Mouse (Mus musculus) limb, embryonic 12.5 days (tissue): ENCODE data around the gene Tmcc3. TPM values are rescaled to one million over a fixed set of nuclear protein-coding genes. Genes with fewer than 3 reads are reported as not detected.

ENCODE experiments used
- ATAC-seq: fragments of 200-750 bp; cut with Nextera tagmentation; 2 replicates; pipeline ENCODE4 v1.8.0; 2017; ENCODE audit warnings: low read depth, moderate TSS enrichment; ENCODE audit not compliant: insufficient number of reproducible peaks, insufficient read depth, low FRiP score, low TSS enrichment
- H3K27ac ChIP-seq: fragments of 300-500 bp; sonication (generic); 2 replicates; pipeline ENCODE4 v1.5.1; 2016; ENCODE audit warnings: mild to moderate bottlenecking, moderate library complexity
- H3K27me3 ChIP-seq: fragments of 300-500 bp; sonication (generic); 2 replicates; pipeline ENCODE4 v1.6.1; 2016; ENCODE audit warnings: mild to moderate bottlenecking, moderate library complexity
- H3K36me3 ChIP-seq: fragments of 300-500 bp; sonication (generic); 2 replicates; pipeline ENCODE4 v1.6.1; 2016; ENCODE audit warnings: mild to moderate bottlenecking, moderate library complexity
- H3K4me1 ChIP-seq: fragments of 300-500 bp; sonication (generic); replicated peaks from 2 replicates; pipeline ENCODE4 v1.6.1; 2016
- H3K4me2 ChIP-seq: fragments of 300-500 bp; sonication (generic); 2 replicates; pipeline ENCODE4 v1.6.1; 2016; ENCODE audit warnings: mild to moderate bottlenecking, moderate library complexity
- H3K4me3 ChIP-seq: fragments of 300-500 bp; sonication (generic); replicated peaks from 2 replicates; pipeline ENCODE4 v1.5.1; 2016; ENCODE audit warnings: mild to moderate bottlenecking
- H3K9ac ChIP-seq: fragments of 300-500 bp; sonication (generic); replicated peaks from 2 replicates; pipeline ENCODE4 v1.6.1; 2016; ENCODE audit warnings: mild to moderate bottlenecking, moderate library complexity
- H3K9me3 ChIP-seq: fragments of 300-500 bp; sonication (generic); 2 replicates; pipeline ENCODE4 v1.6.1; 2016; ENCODE audit warnings: mild to moderate bottlenecking, moderate library complexity
- WGBS: fragments of 180-500 bp; shearing (Covaris S2); methylation state at CpG from one replicate; pipeline ENCODE4 v1.1.7; 2016; 5-methylcytosine and 5-hydroxymethylcytosine counted together
- polyA plus RNA-seq: library from polyadenylated mRNA; unstranded; fragments of >200 nt; fragmentation: Nextera tagmentation; extraction: Ambion mirVana; gene quantifications from 2 replicates; pipeline ENCODE4 v1.2.1, GENCODE M21; 2016

The Tmcc3 gene
- polyA plus RNA-seq, 1 experiment from 2014 or later = 9.5 TPM

- 79% methylated on average over 13 of the region's 13 CpGs for WGBS
- H3K4me1 ChIP-seq = no peaks in the 10 kb centered on the region
- no peak overlapping the region for H3K4me3 ChIP-seq
- H3K9ac ChIP-seq = no peak overlapping the region
- ATAC-seq = no peak
- H3K27ac ChIP-seq = no peak overlapping the region
- H3K27me3 ChIP-seq = no peaks in the 10 kb centered on the region
- no peak overlapping the region for H3K4me2 ChIP-seq
- peaks cover 3% of the 10 kb centered on the region; the same call in 1 of the 2 replicates for H3K9me3 ChIP-seq
- no peaks in the 10 kb centered on the region for H3K36me3 ChIP-seq
These were observed 66.6 kb downstream of the Tmcc3 start for GRCm38 (mm10) chr10:94378383-94378782.

DNA sequence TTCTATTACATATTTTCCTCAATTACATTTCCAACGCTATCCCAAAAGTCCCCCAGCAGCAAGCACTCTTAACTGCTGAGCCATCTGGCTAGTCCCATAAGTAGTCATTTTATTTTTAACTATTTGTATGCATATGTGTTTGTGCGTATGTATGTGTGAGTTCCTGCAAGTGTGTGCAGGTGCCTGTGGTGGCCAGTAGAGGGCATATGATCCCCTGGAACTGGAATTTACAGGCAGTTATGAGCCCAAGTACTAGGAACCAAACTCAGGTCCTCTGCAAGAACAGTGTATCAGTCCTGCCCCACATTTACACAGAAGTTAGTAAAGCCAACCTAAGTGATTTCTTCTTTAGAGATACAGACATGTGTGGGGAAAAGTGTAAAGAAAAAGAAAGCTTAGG, 68.3 kb downstream of the Tmcc3 start:
- no peaks in the 10 kb centered on the region for H3K36me3 ChIP-seq
- no peak overlapping the region for H3K9ac ChIP-seq
- H3K27ac ChIP-seq = no peak overlapping the region
- ATAC-seq = no peak
- no peaks in the 10 kb centered on the region for H3K27me3 ChIP-seq
- peaks cover 4% of the 10 kb centered on the region for H3K9me3 ChIP-seq
- H3K4me2 ChIP-seq = no peak overlapping the region
- 88% methylated on average over 2 of the region's 2 CpGs for WGBS
- no peaks in the 10 kb centered on the region for H3K4me1 ChIP-seq
- H3K4me3 ChIP-seq = no peak overlapping the region

GRCm38 (mm10) chr10:94380662-94381392, 69.1 kb downstream of the Tmcc3 start:
- no peak overlapping the region for H3K4me2 ChIP-seq
- WGBS = 73% methylated on average over 9 of the region's 9 CpGs
- H3K36me3 ChIP-seq = no peaks in the 10 kb centered on the region
- H3K9ac ChIP-seq = no peak overlapping the region
- no peaks in the 10 kb centered on the region for H3K4me1 ChIP-seq
- H3K27ac ChIP-seq = no peak overlapping the region
- H3K27me3 ChIP-seq = no peaks in the 10 kb centered on the region
- H3K9me3 ChIP-seq = peaks cover 12% of the 10 kb centered on the region
- ATAC-seq = no peak
- H3K4me3 ChIP-seq = no peak overlapping the region

GRCm38 (mm10) chr10:94381393-94381740, 69.6 kb downstream of the Tmcc3 start:
- peaks cover 16% of the 10 kb centered on the region for H3K9me3 ChIP-seq
- H3K9ac ChIP-seq = no peak overlapping the region
- no peak for ATAC-seq
- no peaks in the 10 kb centered on the region for H3K36me3 ChIP-seq
- H3K4me1 ChIP-seq = no peaks in the 10 kb centered on the region
- whole genome bisulfite sequencing = 86% methylated on average over 4 of the region's 4 CpGs
- H3K27ac ChIP-seq = no peak overlapping the region
- no peak overlapping the region for H3K4me2 ChIP-seq
- H3K4me3 ChIP-seq = no peak overlapping the region
- H3K27me3 ChIP-seq = no peaks in the 10 kb centered on the region

GRCm38 (mm10) chr10:94382618-94383017, 70.9 kb downstream of the Tmcc3 start:
- Histone ChIP-seq H3K36me3 (no peaks in the 10 kb centered on the region), H3K4me2 (no peak overlapping the region), H3K4me3 (no peak overlapping the region), H3K4me1 (no peaks in the 10 kb centered on the region), H3K9me3 (peaks cover 19% of the 10 kb centered on the region), H3K9ac (no peak overlapping the region), H3K27me3 (no peaks in the 10 kb centered on the region), H3K27ac (no peak overlapping the region)
- ATAC-seq = no peak
- 89% methylated on average over 14 of the region's 14 CpGs for WGBS

DNA sequence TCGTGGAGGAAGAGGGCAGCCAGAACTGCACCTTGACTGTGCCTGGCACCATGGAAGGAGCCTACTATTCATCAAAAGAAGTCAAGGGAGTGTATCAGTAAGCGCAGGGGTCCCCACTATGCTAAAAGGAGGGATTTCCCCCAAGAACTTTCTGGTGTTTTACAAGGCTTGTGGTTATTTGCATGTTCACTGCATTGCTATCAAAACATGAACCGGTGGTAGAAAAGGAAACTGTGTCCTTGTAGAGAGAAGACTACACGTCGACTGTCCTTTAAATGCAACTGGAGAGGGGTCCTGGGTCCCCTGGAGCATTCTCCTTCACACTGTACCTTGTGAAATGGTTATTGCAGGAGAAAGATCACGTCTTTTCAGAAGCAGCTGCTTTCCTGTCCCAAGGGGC, 71.8 kb downstream of the Tmcc3 start:
- Histone ChIP-seq H3K27me3 (no peaks in the 10 kb centered on the region), H3K4me2 (no peak overlapping the region), H3K27ac (no peak overlapping the region), H3K36me3 (no peaks in the 10 kb centered on the region), H3K9ac (no peak overlapping the region), H3K4me3 (no peak overlapping the region), H3K4me1 (no peaks in the 10 kb centered on the region), H3K9me3 (peaks cover 19% of the 10 kb centered on the region)
- no peak for ATAC-seq
- 85% methylated on average over 6 of the region's 6 CpGs for WGBS

- no peak overlapping the region for H3K27ac ChIP-seq
- H3K4me1 ChIP-seq = no peaks in the 10 kb centered on the region
- no peaks in the 10 kb centered on the region for H3K36me3 ChIP-seq
- no peak overlapping the region for H3K9ac ChIP-seq
- H3K4me2 ChIP-seq = no peak overlapping the region
- H3K27me3 ChIP-seq = 0 out of 2 replicates have a peak, but pooled peaks cover 3% of the 10 kb centered on the region
- H3K9me3 ChIP-seq = peaks cover 16% of the 10 kb centered on the region
- no peak for ATAC-seq
- 88% methylated on average over 6 of the region's 6 CpGs for WGBS
- no peak overlapping the region for H3K4me3 ChIP-seq
These were observed 77.5 kb downstream of the Tmcc3 start for GRCm38 (mm10) chr10:94389219-94389618.

GRCm38 (mm10) chr10:94391049-94391448, 79.3 kb downstream of the Tmcc3 start:
- no peak for ATAC-seq
- Histone ChIP-seq H3K27ac (no peak overlapping the region), H3K27me3 (0 out of 2 replicates have a peak, but pooled peaks cover 3% of the 10 kb centered on the region), H3K4me1 (no peaks in the 10 kb centered on the region), H3K4me3 (no peak overlapping the region), H3K9ac (no peak overlapping the region), H3K36me3 (no peaks in the 10 kb centered on the region), H3K9me3 (peaks cover 5% of the 10 kb centered on the region), H3K4me2 (no peak overlapping the region)
- WGBS = 74% methylated on average over 5 of the region's 5 CpGs

DNA sequence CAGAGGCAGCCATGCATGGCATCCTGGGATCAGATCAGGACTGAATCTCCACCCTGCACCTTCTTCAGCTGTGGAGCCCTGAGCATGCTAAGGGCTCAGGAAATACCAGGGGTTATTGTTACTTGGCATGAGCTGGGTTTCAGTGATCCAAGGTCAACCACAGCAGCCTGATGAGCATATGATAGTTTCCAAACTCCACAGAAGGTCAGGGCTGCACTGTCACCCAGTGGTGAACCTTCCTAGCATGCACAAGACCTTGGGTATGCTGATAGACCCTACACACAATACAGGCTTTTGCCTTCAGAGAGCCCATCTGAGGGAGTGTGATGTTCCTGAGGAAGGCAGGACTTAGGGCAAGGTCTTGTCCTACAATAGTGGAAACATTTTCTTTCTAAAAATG, 82.5 kb downstream of the Tmcc3 start:
- Histone ChIP-seq H3K4me1 (0 out of 2 replicates have a peak, but pooled peaks cover 5% of the 10 kb centered on the region), H3K27ac (no peak overlapping the region), H3K4me3 (no peak overlapping the region), H3K9me3 (no peaks in the 10 kb centered on the region; the same call in 1 of the 2 replicates), H3K36me3 (no peaks in the 10 kb centered on the region), H3K27me3 (peaks cover 5% of the 10 kb centered on the region; the same call in 1 of the 2 replicates), H3K9ac (no peak overlapping the region), H3K4me2 (no peak overlapping the region)
- no peak for ATAC-seq

GRCm38 (mm10) chr10:94397833-94398596, 86.3 kb downstream of the Tmcc3 start:
- Histone ChIP-seq H3K27ac (no peak overlapping the region), H3K9ac (no peak overlapping the region), H3K4me3 (no peak overlapping the region), H3K27me3 (peaks cover 3% of the 10 kb centered on the region; the same call in 1 of the 2 replicates), H3K36me3 (no peaks in the 10 kb centered on the region), H3K9me3 (no peaks in the 10 kb centered on the region; the same call in 1 of the 2 replicates), H3K4me2 (no peak overlapping the region), H3K4me1 (0 out of 2 replicates have a peak, but pooled peaks cover 5% of the 10 kb centered on the region)
- WGBS = 69% methylated on average over 11 of the region's 11 CpGs
- no peak for ATAC-seq

- no peak overlapping the region for H3K4me3 ChIP-seq
- H3K9me3 ChIP-seq = no peaks in the 10 kb centered on the region
- no peak overlapping the region for H3K9ac ChIP-seq
- 85% methylated on average over 8 of the region's 8 CpGs for WGBS
- H3K4me1 ChIP-seq = 0 out of 2 replicates have a peak, but pooled peaks cover 5% of the 10 kb centered on the region
- no peaks in the 10 kb centered on the region for H3K36me3 ChIP-seq
- H3K27me3 ChIP-seq = peaks cover 3% of the 10 kb centered on the region; the same call in 1 of the 2 replicates
- ATAC-seq = no peak
- H3K27ac ChIP-seq = no peak overlapping the region
- H3K4me2 ChIP-seq = no peak overlapping the region
These were observed 89.1 kb downstream of the Tmcc3 start for GRCm38 (mm10) chr10:94400895-94401294.
